Mouse (Mus musculus): ENCODE measurements around the gene Kcnq1. TPM values are rescaled to one million over a fixed set of nuclear protein-coding genes. Genes with fewer than 3 reads are reported as not detected.

Gene Kcnq1
- 1.1 and 1.5 TPM in 2 replicates for polyA plus RNA-seq (2014; fragmentation: Nextera tagmentation; extraction: Ambion mirVana)

- H3K9ac ChIP-seq (ENCODE audit: low read length) = no peak within 1 kb of the TSS; the same call in 1 of the 2 replicates
- H3K4me2 ChIP-seq (ENCODE audit: low read depth, low read length, severe bottlenecking) = peak within 1 kb of the TSS; percentile 43
- H3K4me1 ChIP-seq (replicated peaks; ENCODE audit: control insufficient read depth, insufficient read depth, low read length) = peaks cover 6% of the 10 kb centered on the region
- H3K9me3 ChIP-seq (ENCODE audit: control insufficient read depth, low read length) = no peaks in the 10 kb centered on the region
- H3K36me3 ChIP-seq (ENCODE audit: control insufficient read depth, insufficient read depth, low read length) = no peaks in the 10 kb centered on the region
- no peak within 1 kb of the TSS for H3K27ac ChIP-seq (ENCODE audit: low read depth, low read length)
- H3K27me3 ChIP-seq (ENCODE audit: control insufficient read depth, insufficient read depth, low read length) = peaks cover 35% of the 10 kb centered on the region
- WGBS = 54% methylated on average over 4 of the region's 4 CpGs
- ATAC-seq (replicated peaks; ENCODE audit: low FRiP score) = no peak
- DNase-seq (ENCODE audit: low spot score) = no peak
- H3K4me3 ChIP-seq (ENCODE audit: low read depth, low read length) = peak within 1 kb of the TSS; percentile 18
These were observed at the start of gene Kcnq1 for GRCm38 (mm10) chr7:143106062-143106461. TSS of gene Kcnq1 (plus strand) at chr7:143106362.

GRCm38 (mm10) chr7:143057023-143057422 lies 49.1 kb upstream of the Kcnq1 start:
- DNase-seq (ENCODE audit: low spot score) = no peak
- no peak for ATAC-seq (replicated peaks; ENCODE audit: low FRiP score)
- Histone ChIP-seq H3K27ac (ENCODE audit: low read depth, low read length) (no peak overlapping the region), H3K9me3 (ENCODE audit: control insufficient read depth, low read length) (no peaks in the 10 kb centered on the region), H3K4me1 (replicated peaks; ENCODE audit: control insufficient read depth, insufficient read depth, low read length) (peaks cover 15% of the 10 kb centered on the region), H3K9ac (ENCODE audit: low read length) (no peak overlapping the region), H3K4me2 (ENCODE audit: low read depth, low read length, severe bottlenecking) (no peak overlapping the region), H3K4me3 (ENCODE audit: low read depth, low read length) (no peak overlapping the region), H3K36me3 (ENCODE audit: control insufficient read depth, insufficient read depth, low read length) (no peaks in the 10 kb centered on the region; the same call in 1 of the 2 replicates), H3K27me3 (ENCODE audit: control insufficient read depth, insufficient read depth, low read length) (no peaks in the 10 kb centered on the region)
- 91% methylated on average over 5 of the region's 5 CpGs for WGBS

- no peak for DNase-seq (ENCODE audit: low spot score)
- WGBS = 81% methylated on average over 9 of the region's 9 CpGs
- no peaks in the 10 kb centered on the region for H3K27me3 ChIP-seq (ENCODE audit: control insufficient read depth, insufficient read depth, low read length)
- no peak overlapping the region for H3K4me2 ChIP-seq (ENCODE audit: low read depth, low read length, severe bottlenecking)
- no peak overlapping the region for H3K4me3 ChIP-seq (ENCODE audit: low read depth, low read length)
- no peaks in the 10 kb centered on the region for H3K9me3 ChIP-seq (ENCODE audit: control insufficient read depth, low read length)
- H3K36me3 ChIP-seq (ENCODE audit: control insufficient read depth, insufficient read depth, low read length) = peaks cover 4% of the 10 kb centered on the region; the same call in 1 of the 2 replicates
- H3K4me1 ChIP-seq (replicated peaks; ENCODE audit: control insufficient read depth, insufficient read depth, low read length) = peaks cover 15% of the 10 kb centered on the region
- no peak overlapping the region for H3K9ac ChIP-seq (ENCODE audit: low read length)
- ATAC-seq (replicated peaks; ENCODE audit: low FRiP score) = no peak
- no peak overlapping the region for H3K27ac ChIP-seq (ENCODE audit: low read depth, low read length)
These were observed 48.4 kb upstream of the Kcnq1 start for GRCm38 (mm10) chr7:143057667-143058220.

- DNase-seq (ENCODE audit: low spot score) = no peak
- no peak overlapping the region for H3K9ac ChIP-seq (ENCODE audit: low read length)
- peaks cover 15% of the 10 kb centered on the region for H3K4me1 ChIP-seq (replicated peaks; ENCODE audit: control insufficient read depth, insufficient read depth, low read length)
- H3K27ac ChIP-seq (ENCODE audit: low read depth, low read length) = no peak overlapping the region; the same call in 1 of the 2 replicates
- H3K36me3 ChIP-seq (ENCODE audit: control insufficient read depth, insufficient read depth, low read length) = peaks cover 4% of the 10 kb centered on the region; the same call in 1 of the 2 replicates
- no peaks in the 10 kb centered on the region for H3K27me3 ChIP-seq (ENCODE audit: control insufficient read depth, insufficient read depth, low read length)
- H3K4me2 ChIP-seq (ENCODE audit: low read depth, low read length, severe bottlenecking) = no peak overlapping the region
- no peak for ATAC-seq (replicated peaks; ENCODE audit: low FRiP score)
- no peak overlapping the region for H3K4me3 ChIP-seq (ENCODE audit: low read depth, low read length)
- WGBS = 78% methylated on average over 5 of the region's 5 CpGs
- H3K9me3 ChIP-seq (ENCODE audit: control insufficient read depth, low read length) = no peaks in the 10 kb centered on the region
These were observed 47.9 kb upstream of the Kcnq1 start for GRCm38 (mm10) chr7:143058221-143058697.

GRCm38 (mm10) chr7:143059202-143059870 lies 46.8 kb upstream of the Kcnq1 start:
- Histone ChIP-seq H3K4me2 (ENCODE audit: low read depth, low read length, severe bottlenecking) (no peak overlapping the region), H3K4me1 (replicated peaks; ENCODE audit: control insufficient read depth, insufficient read depth, low read length) (peaks cover 7% of the 10 kb centered on the region), H3K27ac (ENCODE audit: low read depth, low read length) (no peak overlapping the region), H3K27me3 (ENCODE audit: control insufficient read depth, insufficient read depth, low read length) (no peaks in the 10 kb centered on the region), H3K36me3 (ENCODE audit: control insufficient read depth, insufficient read depth, low read length) (peaks cover 6% of the 10 kb centered on the region; the same call in 1 of the 2 replicates), H3K9me3 (ENCODE audit: control insufficient read depth, low read length) (no peaks in the 10 kb centered on the region), H3K9ac (ENCODE audit: low read length) (no peak overlapping the region), H3K4me3 (ENCODE audit: low read depth, low read length) (no peak overlapping the region)
- WGBS = 77% methylated on average over 5 of the region's 5 CpGs
- DNase-seq (ENCODE audit: low spot score) (no peak), ATAC-seq (replicated peaks; ENCODE audit: low FRiP score) (no peak)

GRCm38 (mm10) chr7:143062704-143063103 lies 43.5 kb upstream of the Kcnq1 start:
- no peaks in the 10 kb centered on the region for H3K27me3 ChIP-seq (ENCODE audit: control insufficient read depth, insufficient read depth, low read length)
- ATAC-seq (replicated peaks; ENCODE audit: low FRiP score) (no peak), DNase-seq (ENCODE audit: low spot score) (no peak)
- H3K36me3 ChIP-seq (ENCODE audit: control insufficient read depth, insufficient read depth, low read length) = peaks cover 6% of the 10 kb centered on the region; the same call in 1 of the 2 replicates
- no peaks in the 10 kb centered on the region for H3K9me3 ChIP-seq (ENCODE audit: control insufficient read depth, low read length)
- H3K9ac ChIP-seq (ENCODE audit: low read length) = no peak overlapping the region
- no peak overlapping the region for H3K4me3 ChIP-seq (ENCODE audit: low read depth, low read length)
- no peaks in the 10 kb centered on the region for H3K4me1 ChIP-seq (replicated peaks; ENCODE audit: control insufficient read depth, insufficient read depth, low read length)
- no peak overlapping the region for H3K4me2 ChIP-seq (ENCODE audit: low read depth, low read length, severe bottlenecking)
- 91% methylated on average over 2 of the region's 2 CpGs for WGBS
- H3K27ac ChIP-seq (ENCODE audit: low read depth, low read length) = no peak overlapping the region

GRCm38 (mm10) chr7:143064226-143064625 lies 41.9 kb upstream of the Kcnq1 start:
- no peak overlapping the region for H3K4me2 ChIP-seq (ENCODE audit: low read depth, low read length, severe bottlenecking)
- 66% methylated on average over 6 of the region's 6 CpGs for WGBS
- no peaks in the 10 kb centered on the region; the same call in 1 of the 2 replicates for H3K4me1 ChIP-seq (replicated peaks; ENCODE audit: control insufficient read depth, insufficient read depth, low read length)
- H3K9ac ChIP-seq (ENCODE audit: low read length) = no peak overlapping the region
- H3K27me3 ChIP-seq (ENCODE audit: control insufficient read depth, insufficient read depth, low read length) = no peaks in the 10 kb centered on the region
- no peak overlapping the region for H3K27ac ChIP-seq (ENCODE audit: low read depth, low read length)
- no peak for DNase-seq (ENCODE audit: low spot score)
- no peaks in the 10 kb centered on the region for H3K9me3 ChIP-seq (ENCODE audit: control insufficient read depth, low read length)
- no peak overlapping the region for H3K4me3 ChIP-seq (ENCODE audit: low read depth, low read length)
- ATAC-seq (replicated peaks; ENCODE audit: low FRiP score) = no peak
- H3K36me3 ChIP-seq (ENCODE audit: control insufficient read depth, insufficient read depth, low read length) = peaks cover 6% of the 10 kb centered on the region; the same call in 1 of the 2 replicates

- no peak for ATAC-seq (replicated peaks; ENCODE audit: low FRiP score)
- H3K36me3 ChIP-seq (ENCODE audit: control insufficient read depth, insufficient read depth, low read length) = peaks cover 6% of the 10 kb centered on the region; the same call in 1 of the 2 replicates
- peaks cover 8% of the 10 kb centered on the region; the same call in 1 of the 2 replicates for H3K4me1 ChIP-seq (replicated peaks; ENCODE audit: control insufficient read depth, insufficient read depth, low read length)
- no peak overlapping the region for H3K9ac ChIP-seq (ENCODE audit: low read length)
- 97% methylated on average over 2 of the region's 2 CpGs for WGBS
- no peaks in the 10 kb centered on the region for H3K9me3 ChIP-seq (ENCODE audit: control insufficient read depth, low read length)
- H3K4me2 ChIP-seq (ENCODE audit: low read depth, low read length, severe bottlenecking) = no peak overlapping the region
- no peak overlapping the region for H3K27ac ChIP-seq (ENCODE audit: low read depth, low read length)
- H3K4me3 ChIP-seq (ENCODE audit: low read depth, low read length) = no peak overlapping the region
- no peaks in the 10 kb centered on the region for H3K27me3 ChIP-seq (ENCODE audit: control insufficient read depth, insufficient read depth, low read length)
- no peak for DNase-seq (ENCODE audit: low spot score)
These were observed 40.5 kb upstream of the Kcnq1 start for GRCm38 (mm10) chr7:143065692-143066091.

All from forebrain, embryonic 11.5 days (tissue).